Mouse (Mus musculus): ENCODE results near the gene Bzw2. TPM values are rescaled to one million over a fixed set of nuclear protein-coding genes. Genes with fewer than 3 reads are reported as not detected.

Bzw2 gene
- total RNA-seq, 1 experiment from 2014 or later: 12.7 TPM

GRCm38 (mm10) chr12:36140401-36140800 lies 17.5 kb downstream of the Bzw2 start:
- no peak for ATAC-seq (ENCODE audit: extremely low read depth, insufficient number of reproducible peaks, low FRiP score, poor library complexity, severe bottlenecking)

- no peak for ATAC-seq (ENCODE audit: extremely low read depth, insufficient number of reproducible peaks, low FRiP score, poor library complexity, severe bottlenecking)
These were observed 20.7 kb downstream of the Bzw2 start for GRCm38 (mm10) chr12:36137192-36137591.

DNA sequence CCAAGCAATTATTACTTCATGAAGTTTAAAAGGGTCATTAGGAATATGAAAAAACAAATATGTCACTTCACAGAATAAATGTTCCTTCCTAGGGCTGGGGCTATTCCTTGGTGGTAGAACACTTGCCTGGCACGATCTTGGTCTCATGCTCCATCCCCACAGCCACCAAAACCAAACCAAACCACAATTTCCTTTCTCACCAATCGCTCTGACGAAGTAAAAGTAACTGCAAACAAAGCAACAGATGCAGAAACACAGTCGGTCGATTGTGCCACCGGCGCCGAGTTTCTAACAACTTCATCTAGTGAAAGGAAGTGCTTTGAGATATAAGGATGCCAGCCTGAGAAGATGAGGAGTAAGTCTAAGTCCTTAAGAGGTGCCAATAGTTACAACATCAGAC lies 21.6 kb downstream of the Bzw2 start:
- peak; percentile 23; the same call in 1 of the 2 replicates for ATAC-seq (ENCODE audit: extremely low read depth, insufficient number of reproducible peaks, low FRiP score, poor library complexity, severe bottlenecking)

DNA sequence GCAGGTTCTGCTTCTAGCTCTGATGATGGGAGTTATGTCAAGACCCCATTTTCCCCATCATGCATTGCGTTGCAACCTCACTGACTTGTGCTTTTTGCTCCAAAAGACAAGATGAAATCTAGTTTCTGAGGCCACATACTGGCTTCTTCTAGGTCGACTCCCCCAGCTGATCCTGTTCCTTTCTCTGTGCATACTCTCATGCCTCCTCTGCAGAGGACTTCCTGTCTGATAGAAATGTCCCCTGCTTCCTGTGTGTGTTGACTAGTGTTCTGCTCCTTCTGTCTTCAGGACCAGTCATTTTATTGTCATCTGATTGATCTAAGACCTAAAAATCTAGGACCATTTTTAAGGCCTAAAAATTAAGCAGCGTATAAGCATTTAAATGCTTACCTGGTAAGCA lies 22.5 kb downstream of the Bzw2 start:
- ATAC-seq (ENCODE audit: extremely low read depth, insufficient number of reproducible peaks, low FRiP score, poor library complexity, severe bottlenecking): 0 out of 2 replicates have a peak, but pooled peaks have one; percentile 34

GRCm38 (mm10) chr12:36134111-36134510 lies 23.8 kb downstream of the Bzw2 start:
- ATAC-seq (ENCODE audit: extremely low read depth, insufficient number of reproducible peaks, low FRiP score, poor library complexity, severe bottlenecking): no peak

- ATAC-seq (ENCODE audit: extremely low read depth, insufficient number of reproducible peaks, low FRiP score, poor library complexity, severe bottlenecking): no peak
These were observed 24.3 kb downstream of the Bzw2 start for GRCm38 (mm10) chr12:36133547-36133946.

GRCm38 (mm10) chr12:36132668-36133067 lies 25.2 kb downstream of the Bzw2 start:
- ATAC-seq (ENCODE audit: extremely low read depth, insufficient number of reproducible peaks, low FRiP score, poor library complexity, severe bottlenecking): no peak

GRCm38 (mm10) chr12:36132254-36132653 lies 25.6 kb downstream of the Bzw2 start:
- ATAC-seq (ENCODE audit: extremely low read depth, insufficient number of reproducible peaks, low FRiP score, poor library complexity, severe bottlenecking): no peak

GRCm38 (mm10) chr12:36129826-36130225 lies 28.1 kb downstream of the Bzw2 start:
- no peak for ATAC-seq (ENCODE audit: extremely low read depth, insufficient number of reproducible peaks, low FRiP score, poor library complexity, severe bottlenecking)

GRCm38 (mm10) chr12:36126049-36126448 lies 31.8 kb downstream of the Bzw2 start:
- no peak for ATAC-seq (ENCODE audit: extremely low read depth, insufficient number of reproducible peaks, low FRiP score, poor library complexity, severe bottlenecking)

DNA sequence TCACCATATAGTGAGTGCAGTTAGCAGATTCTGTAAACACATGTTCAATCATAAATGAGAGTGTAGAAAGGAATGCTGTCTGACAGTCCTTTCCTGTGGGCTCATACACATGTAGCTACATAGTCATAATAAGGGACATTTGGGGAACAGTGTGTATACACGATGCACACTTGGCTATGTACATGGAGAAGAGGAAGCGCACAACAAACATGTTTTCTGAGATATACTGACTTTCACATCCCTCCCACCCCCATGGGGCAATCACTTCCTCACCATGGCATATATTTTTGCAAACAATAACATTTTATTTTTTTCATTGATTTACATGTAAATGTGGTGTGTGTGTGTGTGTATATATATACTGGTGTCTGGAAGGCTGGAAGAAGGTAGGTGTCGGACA lies 38.6 kb downstream of the Bzw2 start:
- ATAC-seq (ENCODE audit: extremely low read depth, insufficient number of reproducible peaks, low FRiP score, poor library complexity, severe bottlenecking): no peak

DNA sequence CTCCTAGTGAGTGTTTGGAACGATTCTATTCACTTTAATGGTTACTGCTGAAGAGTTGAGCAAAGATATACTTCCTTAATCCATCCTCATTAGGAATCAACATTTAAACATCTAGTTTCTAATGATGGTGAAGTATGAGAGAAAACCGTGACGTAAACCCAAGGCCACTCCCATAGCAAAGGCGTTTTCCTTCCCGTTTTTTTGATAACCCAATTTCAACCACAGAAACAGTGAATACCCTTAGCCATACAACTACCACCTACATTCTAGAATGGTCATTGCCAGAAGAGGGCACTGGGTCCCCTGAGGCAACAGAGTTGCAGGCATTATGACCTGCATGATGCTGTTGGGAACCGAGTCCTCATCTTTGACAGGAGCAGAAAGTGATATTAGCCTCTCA lies 40.7 kb downstream of the Bzw2 start:
- ATAC-seq (ENCODE audit: extremely low read depth, insufficient number of reproducible peaks, low FRiP score, poor library complexity, severe bottlenecking): no peak

DNA sequence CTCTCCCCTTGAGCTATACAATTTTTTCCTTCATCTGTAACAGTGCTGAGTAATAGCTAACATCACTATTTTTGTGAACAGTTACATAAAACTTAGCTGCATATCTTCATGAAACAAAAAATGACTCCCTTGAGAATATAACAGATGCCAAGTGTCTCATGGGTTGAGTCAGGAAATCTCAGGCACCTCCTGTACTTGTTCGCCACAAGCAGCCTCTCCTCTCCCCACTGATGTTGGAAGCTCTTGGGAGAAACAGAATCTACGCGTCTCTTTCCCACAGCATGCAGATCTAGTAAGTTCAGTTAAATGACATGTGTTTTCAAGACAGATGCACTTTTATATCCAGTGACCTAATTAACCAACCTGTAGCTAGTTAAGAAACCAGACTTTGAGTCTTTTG lies 45.8 kb downstream of the Bzw2 start:
- ATAC-seq (ENCODE audit: extremely low read depth, insufficient number of reproducible peaks, low FRiP score, poor library complexity, severe bottlenecking): no peak

GRCm38 (mm10) chr12:36111110-36111509 lies 46.8 kb downstream of the Bzw2 start:
- no peak for ATAC-seq (ENCODE audit: extremely low read depth, insufficient number of reproducible peaks, low FRiP score, poor library complexity, severe bottlenecking)

DNA sequence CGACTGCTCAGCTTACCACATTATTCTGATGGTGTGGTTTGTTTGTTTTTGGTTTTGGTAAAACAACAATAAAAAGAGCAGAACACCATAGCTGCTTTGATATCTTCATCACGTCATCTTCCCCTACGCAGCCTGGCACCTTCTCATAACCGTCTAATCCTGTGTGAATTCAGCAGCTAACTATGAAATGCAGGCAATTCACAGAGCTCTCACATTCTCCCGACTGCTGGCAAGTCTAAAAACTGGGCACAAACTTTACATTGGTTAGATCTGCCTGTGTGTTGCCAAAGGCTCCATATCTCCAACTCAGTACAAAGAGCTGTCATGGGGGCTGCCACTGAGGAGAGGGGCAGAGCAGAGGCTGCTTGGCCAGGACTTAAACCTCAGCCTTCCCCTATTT lies 47.4 kb downstream of the Bzw2 start:
- ATAC-seq (ENCODE audit: extremely low read depth, insufficient number of reproducible peaks, low FRiP score, poor library complexity, severe bottlenecking): no peak

DNA sequence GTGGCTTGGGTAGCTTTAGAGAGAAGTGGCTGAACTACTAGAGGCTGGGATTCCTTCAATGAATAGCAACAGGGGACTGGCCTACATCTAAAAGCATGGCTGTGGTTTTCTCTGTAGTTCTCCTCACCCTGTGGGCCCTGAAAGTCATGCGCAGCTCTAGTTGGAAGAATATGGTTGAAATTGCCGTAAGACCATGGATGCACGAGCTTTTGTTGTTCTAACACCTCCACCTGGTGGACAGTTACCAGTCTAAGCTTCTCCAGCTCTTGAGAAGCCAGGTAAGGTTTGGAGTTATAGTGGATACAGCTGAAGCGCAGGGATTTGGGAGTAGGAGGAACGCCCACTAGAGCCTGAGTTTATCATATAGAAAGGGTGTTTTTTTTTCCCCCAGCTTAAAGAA lies 49.4 kb downstream of the Bzw2 start:
- no peak for ATAC-seq (ENCODE audit: extremely low read depth, insufficient number of reproducible peaks, low FRiP score, poor library complexity, severe bottlenecking)

DNA sequence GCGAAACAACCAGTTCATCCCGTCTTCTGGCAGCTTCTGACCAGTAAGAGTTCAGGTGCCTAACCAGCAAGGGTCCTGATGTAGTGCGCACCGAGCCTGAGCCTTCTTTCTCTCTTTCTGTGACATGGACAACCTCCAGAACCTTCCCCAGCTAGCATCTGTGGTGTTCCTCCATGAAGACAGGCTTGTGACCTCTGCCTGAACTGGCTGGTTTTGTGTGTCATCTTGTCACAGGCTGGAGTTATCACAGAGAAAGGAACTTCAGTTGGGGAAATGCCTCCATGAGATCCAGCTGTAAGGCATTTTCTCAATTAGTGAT lies 54.3 kb downstream of the Bzw2 start:
- ATAC-seq (ENCODE audit: extremely low read depth, insufficient number of reproducible peaks, low FRiP score, poor library complexity, severe bottlenecking): no peak

GRCm38 (mm10) chr12:36102733-36103591 lies 54.9 kb downstream of the Bzw2 start:
- ATAC-seq (ENCODE audit: extremely low read depth, insufficient number of reproducible peaks, low FRiP score, poor library complexity, severe bottlenecking): no peak

DNA sequence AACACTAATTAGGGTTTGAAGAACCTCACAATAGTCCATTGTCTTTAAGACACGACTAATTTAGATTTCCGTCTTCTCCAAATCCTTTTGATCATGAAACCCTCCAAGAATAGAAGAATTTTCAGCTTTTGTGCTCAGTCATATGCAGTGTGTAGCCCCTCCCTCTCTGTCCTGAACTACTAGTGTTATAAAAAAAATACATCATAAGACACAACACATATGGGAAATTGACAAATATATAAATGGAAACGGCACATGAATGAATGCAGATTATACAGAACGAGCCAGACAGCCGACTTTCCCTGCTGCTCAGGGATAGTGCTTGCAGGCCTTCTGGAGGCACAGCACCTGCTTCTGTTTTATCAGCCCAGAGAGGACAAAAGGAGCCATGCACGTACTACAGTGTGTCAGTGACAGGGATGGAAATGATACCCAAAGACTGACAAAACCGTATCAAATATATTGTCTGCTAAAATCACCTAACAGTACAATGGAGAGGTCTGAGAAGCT lies 62.5 kb downstream of the Bzw2 start:
- no peak for ATAC-seq (ENCODE audit: extremely low read depth, insufficient number of reproducible peaks, low FRiP score, poor library complexity, severe bottlenecking)

GRCm38 (mm10) chr12:36093081-36093670 lies 64.7 kb downstream of the Bzw2 start:
- ATAC-seq (ENCODE audit: extremely low read depth, insufficient number of reproducible peaks, low FRiP score, poor library complexity, severe bottlenecking): no peak

All from neutrophil, adult 5-6 weeks (primary cell).